Mouse (Mus musculus) inflammation-experienced regulatory T-cells, adult 6 months (primary cell): Measurements from ENCODE around the gene Hoxb8. TPM values are rescaled to one million over a fixed set of nuclear protein-coding genes. Genes with fewer than 3 reads are reported as not detected.

Experiments used
- ATAC-seq: one replicate; pipeline ENCODE4 v1.8.0; 2017
- polyA plus RNA-seq, 3 experiments: library from polyadenylated mRNA; unstranded; fragments of 100-300 nt; shearing (Covaris generic); gene quantifications; one replicate each; pipeline ENCODE4 v1.2.1; 2017

The Hoxb8 gene
- not detected for polyA plus RNA-seq

GRCm38 (mm10) chr11:96281855-96282570 is at the start of gene Hoxb8:
Gene Hoxb8, plus strand, starts transcription at chr11:96281905.
- no peak for ATAC-seq

- peak; percentile 43 for ATAC-seq
Observed at GRCm38 (mm10) chr11:96234906-96235305, 46.8 kb upstream of the Hoxb8 start.

GRCm38 (mm10) chr11:96240211-96240610 is 41.5 kb upstream of the Hoxb8 start:
- no peak for ATAC-seq

GRCm38 (mm10) chr11:96250901-96251300 is 30.8 kb upstream of the Hoxb8 start:
- no peak for ATAC-seq

- ATAC-seq, result no peak
Observed at GRCm38 (mm10) chr11:96251480-96252031, 30.1 kb upstream of the Hoxb8 start.

GRCm38 (mm10) chr11:96252541-96253120 is 29.1 kb upstream of the Hoxb8 start:
- ATAC-seq, result no peak

GRCm38 (mm10) chr11:96254221-96254620 is 27.5 kb upstream of the Hoxb8 start:
- no peak for ATAC-seq

- no peak for ATAC-seq
Observed at GRCm38 (mm10) chr11:96255111-96255995, 26.4 kb upstream of the Hoxb8 start.

- no peak for ATAC-seq
Observed at GRCm38 (mm10) chr11:96255996-96256445, 25.7 kb upstream of the Hoxb8 start.

- ATAC-seq, result no peak
Observed at GRCm38 (mm10) chr11:96257141-96257540, 24.6 kb upstream of the Hoxb8 start.

GRCm38 (mm10) chr11:96259038-96259437 is 22.7 kb upstream of the Hoxb8 start:
- no peak for ATAC-seq

GRCm38 (mm10) chr11:96259511-96259910 is 22.2 kb upstream of the Hoxb8 start:
- ATAC-seq, result no peak

- no peak for ATAC-seq
Observed at GRCm38 (mm10) chr11:96260310-96260970, 21.3 kb upstream of the Hoxb8 start.

- ATAC-seq, result no peak
Observed at GRCm38 (mm10) chr11:96261323-96261890, 20.3 kb upstream of the Hoxb8 start.

GRCm38 (mm10) chr11:96262262-96262830 is 19.4 kb upstream of the Hoxb8 start:
- no peak for ATAC-seq

GRCm38 (mm10) chr11:96263636-96264389 is 17.9 kb upstream of the Hoxb8 start:
- ATAC-seq, result no peak

GRCm38 (mm10) chr11:96264390-96265020 is 17.2 kb upstream of the Hoxb8 start:
- no peak for ATAC-seq

GRCm38 (mm10) chr11:96265954-96266353 is 15.8 kb upstream of the Hoxb8 start:
- ATAC-seq, result no peak

GRCm38 (mm10) chr11:96267021-96267920 is 14.4 kb upstream of the Hoxb8 start:
- ATAC-seq, result no peak
